Mouse (Mus musculus) thymus, adult 2 months (tissue): ENCODE data around the gene Ltbp1. TPM values are rescaled to one million over a fixed set of nuclear protein-coding genes. Genes with fewer than 3 reads are reported as not detected.

ENCODE experiments used
- DNase-seq: peaks from one replicate; pipeline ENCODE4 v3.0.0; 2021
- H3K27ac ChIP-seq: fragments of 200-500 bp; 2 replicates; pipeline ENCODE4 v1.5.1; 2012; ENCODE audit warnings: low read length, control low read depth; ENCODE audit not compliant: control insufficient read depth, insufficient read depth
- H3K27me3 ChIP-seq: fragments of 200-500 bp; 2 replicates; pipeline ENCODE4 v1.6.1; 2012; ENCODE audit warnings: mild to moderate bottlenecking, low read length, moderate library complexity, mixed read lengths; ENCODE audit not compliant: control insufficient read depth, insufficient read depth
- H3K36me3 ChIP-seq: fragments of 200-500 bp; 2 replicates; pipeline ENCODE4 v1.6.1; 2012; ENCODE audit warnings: mild to moderate bottlenecking, low read length, moderate library complexity; ENCODE audit not compliant: control insufficient read depth, insufficient read depth
- H3K4me1 ChIP-seq: fragments of 200-500 bp; replicated peaks from 2 replicates; pipeline ENCODE4 v1.6.1; 2012; ENCODE audit warnings: low read length; ENCODE audit not compliant: control insufficient read depth, insufficient read depth
- H3K4me3 ChIP-seq: fragments of 200-500 bp; 2 replicates; pipeline ENCODE4 v1.5.1; 2012; ENCODE audit warnings: mild to moderate bottlenecking, low read length, control low read depth, moderate library complexity; ENCODE audit not compliant: control insufficient read depth, insufficient read depth
- CTCF ChIP-seq: fragments of 200-500 bp; IDR thresholded peaks from 2 replicates; pipeline ENCODE4 v1.5.1; 2012; ENCODE audit warnings: mild to moderate bottlenecking, control low read depth, low read length, moderate library complexity, borderline replicate concordance; ENCODE audit not compliant: control insufficient read depth, poor library complexity, insufficient read depth; ENCODE audit errors: extremely low read depth
- POLR2A ChIP-seq: fragments of 200-500 bp; IDR thresholded peaks from 2 replicates; pipeline ENCODE4 v1.6.1; 2012; ENCODE audit warnings: mild to moderate bottlenecking, low read length, control low read depth, moderate library complexity; ENCODE audit not compliant: control insufficient read depth, poor library complexity, insufficient read depth; ENCODE audit errors: extremely low read depth
- WGBS: fragments of 180-500 bp; shearing (Covaris S2); methylation state at CpG from one replicate; pipeline ENCODE4 v1.1.7; 2018; 5-methylcytosine and 5-hydroxymethylcytosine counted together
- polyA plus RNA-seq: library from polyadenylated mRNA; depleted of rRNA; stranded (reverse); fragments of >200 nt; gene quantifications from 2 replicates; pipeline ENCODE4 v1.2.3, GENCODE M21; 2012

The Ltbp1 gene
- polyA plus RNA-seq, 1 experiment: 4.0 TPM

DNA sequence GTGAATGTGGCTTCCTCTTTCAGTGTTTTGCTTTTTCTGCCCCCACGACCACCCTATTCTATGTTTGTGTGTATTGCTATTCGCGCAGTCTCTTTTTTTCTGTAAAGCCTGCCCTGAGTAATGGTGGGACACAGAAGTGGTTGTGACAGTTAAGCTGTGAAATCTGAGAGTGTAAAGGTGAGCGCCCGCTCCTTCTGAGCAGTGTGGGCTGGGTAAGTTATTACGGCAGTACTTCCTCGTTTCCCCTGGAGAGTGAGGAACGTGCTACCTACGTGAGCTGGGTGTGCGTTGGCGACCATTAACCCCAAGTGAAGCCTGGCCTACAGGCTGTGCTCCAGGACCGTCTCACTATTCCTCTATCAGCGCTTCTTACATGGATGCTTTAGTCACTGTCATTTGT, 328.4 kb downstream of the Ltbp1 start:
- H3K4me3 ChIP-seq: no peak overlapping the region
- no peak overlapping the region for H3K27ac ChIP-seq
- no peaks in the 10 kb centered on the region for H3K4me1 ChIP-seq
- 70% methylated on average over 13 of the region's 13 CpGs for WGBS
- H3K27me3 ChIP-seq: no peaks in the 10 kb centered on the region
- no peak for DNase-seq
- H3K36me3 ChIP-seq: no peaks in the 10 kb centered on the region
- no peak for TF ChIP-seq POLR2A
- no peak for TF ChIP-seq CTCF

DNA sequence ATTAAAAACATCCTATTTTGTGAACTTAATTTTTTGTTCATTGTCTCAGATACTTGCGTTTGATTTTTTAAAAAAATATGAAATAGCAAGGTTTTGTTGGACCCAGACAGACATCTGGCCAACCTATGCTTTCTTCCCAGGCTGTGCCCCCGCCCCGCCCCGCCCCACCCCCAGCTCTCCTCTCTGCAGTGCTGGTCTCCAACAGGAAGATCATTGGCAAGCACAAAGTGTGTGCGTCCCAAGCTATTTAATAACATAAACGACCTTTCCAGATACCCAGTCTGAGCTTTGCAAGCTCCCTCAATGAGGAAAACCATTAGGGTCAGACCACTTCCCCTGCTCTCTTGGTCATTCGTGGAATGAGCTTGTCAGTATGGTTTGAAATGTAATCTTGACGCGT, 330.3 kb downstream of the Ltbp1 start:
- no peaks in the 10 kb centered on the region for H3K36me3 ChIP-seq
- TF ChIP-seq POLR2A (no peak), CTCF (no peak)

DNA sequence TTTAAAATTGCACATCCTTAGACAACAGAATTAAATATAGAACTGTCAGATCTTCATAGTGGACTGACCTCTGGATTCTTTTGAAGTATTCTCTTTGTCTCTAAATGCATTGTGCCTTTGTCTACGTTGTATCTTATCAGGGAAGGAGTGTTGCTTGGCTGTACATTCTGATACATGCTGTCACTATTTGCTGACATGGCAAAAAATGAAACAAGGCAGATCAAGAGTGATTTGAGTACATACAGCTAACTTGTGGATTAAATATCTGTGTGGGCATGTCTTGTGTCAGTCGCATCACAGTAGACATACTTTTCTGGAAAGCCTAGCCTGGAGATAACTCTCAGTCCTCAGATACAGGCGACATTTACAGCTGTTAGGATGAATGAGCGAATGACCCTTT, 335.9 kb downstream of the Ltbp1 start:
- WGBS: 91% methylated on average over 4 of the region's 4 CpGs
- no peaks in the 10 kb centered on the region for H3K36me3 ChIP-seq

More for the DNA sequence above, 330.3 kb downstream of the Ltbp1 start:
- no peaks in the 10 kb centered on the region for H3K27me3 ChIP-seq
- 57% methylated on average over 9 of the region's 9 CpGs for WGBS
- H3K4me3 ChIP-seq: no peak overlapping the region
- no peaks in the 10 kb centered on the region for H3K4me1 ChIP-seq
- no peak for DNase-seq
- H3K27ac ChIP-seq: no peak overlapping the region

DNA sequence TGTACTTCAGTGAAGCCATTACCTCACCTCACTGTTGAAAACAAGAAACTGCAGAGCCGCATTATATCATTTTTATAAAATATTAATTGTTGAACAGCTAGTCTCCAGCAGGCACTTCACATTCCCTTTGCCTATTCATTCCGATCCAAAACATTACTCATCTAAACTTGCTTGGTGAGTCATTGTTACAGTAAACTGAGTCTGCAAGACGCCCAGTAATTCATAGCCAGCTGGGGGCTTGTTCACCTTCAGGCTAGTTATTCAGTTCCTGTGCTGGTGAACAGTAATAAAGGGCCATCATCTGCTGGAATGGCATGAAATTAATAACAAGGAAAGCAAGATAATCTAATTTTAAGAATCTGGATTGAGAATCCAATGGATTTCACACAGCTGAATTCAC, 339.7 kb downstream of the Ltbp1 start:
- no peak for DNase-seq
- H3K27me3 ChIP-seq: no peaks in the 10 kb centered on the region
- no peaks in the 10 kb centered on the region for H3K36me3 ChIP-seq
- 89% methylated on average over 3 of the region's 3 CpGs for WGBS
- H3K4me1 ChIP-seq: no peaks in the 10 kb centered on the region
- no peak overlapping the region for H3K27ac ChIP-seq
- TF ChIP-seq CTCF: no peak
- no peak for TF ChIP-seq POLR2A
- H3K4me3 ChIP-seq: no peak overlapping the region

More for the DNA sequence above, 335.9 kb downstream of the Ltbp1 start:
- no peaks in the 10 kb centered on the region for H3K27me3 ChIP-seq
- H3K4me1 ChIP-seq: no peaks in the 10 kb centered on the region
- no peak for TF ChIP-seq CTCF
- no peak for TF ChIP-seq POLR2A
- no peak overlapping the region for H3K4me3 ChIP-seq
- no peak overlapping the region for H3K27ac ChIP-seq
- DNase-seq: no peak

DNA sequence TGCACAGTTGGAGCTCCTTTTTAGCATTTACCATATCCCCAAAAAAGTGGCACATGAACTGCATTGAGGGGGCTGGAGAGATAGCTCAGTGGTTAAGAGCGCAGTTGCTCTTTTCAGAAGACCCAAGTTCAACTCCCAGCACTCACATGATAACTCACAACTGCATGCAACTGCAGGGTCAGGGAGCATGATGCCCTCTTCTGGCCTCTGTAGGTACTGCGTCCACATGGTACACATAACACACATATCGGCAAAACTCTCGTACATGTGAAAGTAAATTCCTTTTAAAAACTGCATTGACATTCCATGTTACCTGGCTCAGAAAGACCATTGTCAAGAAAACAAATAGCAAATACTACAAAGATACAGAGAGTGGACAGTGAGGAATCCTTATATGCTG, 342.0 kb downstream of the Ltbp1 start:
- H3K4me1 ChIP-seq: no peaks in the 10 kb centered on the region
- H3K27ac ChIP-seq: no peak overlapping the region
- DNase-seq: no peak
- TF ChIP-seq POLR2A (no peak), CTCF (no peak)
- no peaks in the 10 kb centered on the region for H3K27me3 ChIP-seq
- no peaks in the 10 kb centered on the region for H3K36me3 ChIP-seq
- no peak overlapping the region for H3K4me3 ChIP-seq
- 99% methylated on average over 4 of the region's 4 CpGs for WGBS

DNA sequence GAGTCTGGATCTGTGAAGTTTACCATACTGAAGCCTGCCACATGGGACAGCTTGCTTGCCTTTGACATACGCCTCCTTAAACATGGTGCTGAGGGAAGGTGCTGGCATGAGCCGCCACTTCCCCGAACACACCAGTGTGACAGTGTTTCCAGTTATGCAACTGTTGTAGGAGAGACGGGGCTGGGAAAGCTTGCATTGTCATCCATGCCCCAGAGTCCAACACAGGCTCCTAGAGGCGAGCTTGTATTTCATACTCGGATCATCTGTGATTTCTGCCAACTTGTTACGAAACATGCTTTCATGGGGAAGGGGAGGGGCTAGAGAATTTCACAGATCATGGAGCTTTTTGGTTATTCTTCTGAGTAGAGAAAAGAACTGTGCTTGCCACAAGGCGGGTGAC, 343.7 kb downstream of the Ltbp1 start:
- H3K27me3 ChIP-seq: no peaks in the 10 kb centered on the region
- TF ChIP-seq CTCF (no peak), POLR2A (no peak)
- H3K36me3 ChIP-seq: no peaks in the 10 kb centered on the region
- H3K4me3 ChIP-seq: no peak overlapping the region
- H3K4me1 ChIP-seq: no peaks in the 10 kb centered on the region
- no peak for DNase-seq
- WGBS: 83% methylated on average over 8 of the region's 8 CpGs
- no peak overlapping the region for H3K27ac ChIP-seq

DNA sequence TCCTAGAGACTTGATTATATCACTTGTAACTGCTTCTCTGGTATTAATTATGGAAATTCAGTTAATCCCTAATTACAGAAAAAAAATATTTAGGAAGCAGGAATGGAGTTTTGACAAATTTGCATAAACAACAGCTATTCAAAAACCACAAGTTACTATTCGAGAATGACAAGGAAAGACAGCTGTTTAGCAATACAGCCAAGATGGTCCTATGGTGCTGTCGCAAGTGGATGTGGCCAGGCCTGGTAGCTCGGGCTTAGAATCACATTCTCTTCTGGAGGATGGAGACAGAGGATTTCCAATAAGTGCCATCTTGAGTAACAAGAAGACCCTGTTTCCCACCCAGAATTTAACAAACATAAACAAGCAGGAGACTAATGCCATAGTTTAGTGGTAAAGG, 344.2 kb downstream of the Ltbp1 start:
- Histone ChIP-seq H3K27ac (no peak overlapping the region), H3K36me3 (no peaks in the 10 kb centered on the region), H3K27me3 (no peaks in the 10 kb centered on the region), H3K4me3 (no peak overlapping the region), H3K4me1 (no peaks in the 10 kb centered on the region)
- TF ChIP-seq POLR2A: no peak
- no peak for TF ChIP-seq CTCF
- no peak for DNase-seq
- WGBS: 89% methylated on average over 3 of the region's 3 CpGs
